Mouse (Mus musculus): ENCODE results near the gene Mthfr.

- TF ChIP-seq CTCF (IDR thresholded peaks at IDR 0.05; ENCODE audit: low read depth) (no peak), EP300 (IDR thresholded peaks at IDR 0.05; ENCODE audit: low read depth) (no peak)
Observed at GRCm38 (mm10) chr4:148085131-148085906, 46.4 kb downstream of the Mthfr start.

Measured in liver, embryonic 14.5 days (tissue).